Mouse (Mus musculus): ENCODE measurements around the gene Pdk2. TPM values are rescaled to one million over a fixed set of nuclear protein-coding genes. Genes with fewer than 3 reads are reported as not detected.

The Pdk2 gene
- 1.3 and 1.7 TPM in 2 replicates for total RNA-seq (2012; rRNA removed)

GRCm38 (mm10) chr11:95041139-95041609, at the start of gene Pdk2:
Gene Pdk2 (minus strand): TSS chr11:95041354.
- Histone ChIP-seq H3K4me3 (ENCODE audit: insufficient read depth in 1 of 2, low read depth in 1 of 2, low read length in 2 of 2, poor library complexity in 1 of 2, severe bottlenecking in 1 of 2) (peak within 1 kb of the TSS; percentile 78 to 90), H3K4me1 (ENCODE audit: control insufficient read depth in 2 of 2, insufficient read depth in 2 of 2, low read length in 2 of 2, poor library complexity in 1 of 2) (peaks cover 6 to 12% of the 10 kb centered on the region in 2 experiments), H3K36me3 (ENCODE audit: control insufficient read depth, insufficient read depth, low read length, poor library complexity, severe bottlenecking) (peaks cover 3% of the 10 kb centered on the region; the same call in 1 of the 2 replicates), H3K9me3 (ENCODE audit: control insufficient read depth, insufficient read depth, low read depth, low read length) (no peaks in the 10 kb centered on the region), H3K9ac (ENCODE audit: insufficient read depth, low read depth, low read length, poor library complexity, severe bottlenecking) (peak within 1 kb of the TSS; percentile 56), H3K27ac (ENCODE audit: insufficient read depth, low read depth, low read length, poor library complexity, severe bottlenecking) (no peak within 1 kb of the TSS)
- in situ Hi-C loops (cut with MboI; ENCODE audit: low sequenced_read_pairs in 2 of 2, unreplicated experiment in 2 of 2) = no loop called here
- DNase-seq (ENCODE audit: low read depth, low spot score) = peak; percentile 93
- TF ChIP-seq MAFK (IDR thresholded peaks at IDR 0.05; ENCODE audit: insufficient read depth, low read depth, low read length) (no peak), CHD2 (IDR thresholded peaks at IDR 0.05; ENCODE audit: low read depth, low read length) (peak; percentile 89), HCFC1 (IDR thresholded peaks at IDR 0.05; ENCODE audit: borderline replicate concordance, insufficient read depth, low read length) (no peak)

- H3K27ac ChIP-seq (ENCODE audit: insufficient read depth, low read depth, low read length, poor library complexity, severe bottlenecking) = no peak overlapping the region
- no peaks in the 10 kb centered on the region for H3K9me3 ChIP-seq (ENCODE audit: control insufficient read depth, insufficient read depth, low read depth, low read length)
- H3K36me3 ChIP-seq (ENCODE audit: control insufficient read depth, insufficient read depth, low read length, poor library complexity, severe bottlenecking) = no peaks in the 10 kb centered on the region
- DNase-seq (ENCODE audit: low read depth, low spot score) = no peak
- H3K9ac ChIP-seq (ENCODE audit: insufficient read depth, low read depth, low read length, poor library complexity, severe bottlenecking) = no peak overlapping the region
- H3K4me3 ChIP-seq (ENCODE audit: insufficient read depth in 1 of 2, low read depth in 1 of 2, low read length in 2 of 2, poor library complexity in 1 of 2, severe bottlenecking in 1 of 2) = peak overlapping the region in 1 of 2 experiments; percentile 10; a peak in 1 of 4 replicates
- in situ Hi-C loops (cut with MboI; ENCODE audit: low sequenced_read_pairs in 2 of 2, unreplicated experiment in 2 of 2) = no loop called here
- peaks cover 5 to 44% of the 10 kb centered on the region in 2 experiments; a peak in 3 of 4 replicates for H3K4me1 ChIP-seq (ENCODE audit: control insufficient read depth in 2 of 2, insufficient read depth in 2 of 2, low read length in 2 of 2, poor library complexity in 1 of 2)
- no peak for TF ChIP-seq MAFK (IDR thresholded peaks at IDR 0.05; ENCODE audit: insufficient read depth, low read depth, low read length)
Observed at GRCm38 (mm10) chr11:95088857-95089779, 48.0 kb upstream of the Pdk2 start.

GRCm38 (mm10) chr11:95088286-95088685, 47.1 kb upstream of the Pdk2 start:
- Histone ChIP-seq H3K27ac (ENCODE audit: insufficient read depth, low read depth, low read length, poor library complexity, severe bottlenecking) (no peak overlapping the region), H3K4me3 (ENCODE audit: insufficient read depth in 1 of 2, low read depth in 1 of 2, low read length in 2 of 2, poor library complexity in 1 of 2, severe bottlenecking in 1 of 2) (no peak overlapping the region), H3K9me3 (ENCODE audit: control insufficient read depth, insufficient read depth, low read depth, low read length) (no peaks in the 10 kb centered on the region), H3K36me3 (ENCODE audit: control insufficient read depth, insufficient read depth, low read length, poor library complexity, severe bottlenecking) (no peaks in the 10 kb centered on the region), H3K9ac (ENCODE audit: insufficient read depth, low read depth, low read length, poor library complexity, severe bottlenecking) (no peak overlapping the region), H3K4me1 (ENCODE audit: control insufficient read depth in 2 of 2, insufficient read depth in 2 of 2, low read length in 2 of 2, poor library complexity in 1 of 2) (peaks cover 5 to 45% of the 10 kb centered on the region in 2 experiments; a peak in 3 of 4 replicates)
- no peak for TF ChIP-seq ZNF384 (IDR thresholded peaks at IDR 0.05; ENCODE audit: low read depth, low read length)
- in situ Hi-C loops (cut with MboI; ENCODE audit: low sequenced_read_pairs in 2 of 2, unreplicated experiment in 2 of 2) = no loop called here
- no peak for DNase-seq (ENCODE audit: low read depth, low spot score)

- no peak for TF ChIP-seq CHD2 (IDR thresholded peaks at IDR 0.05; ENCODE audit: low read depth, low read length)
- no peak for TF ChIP-seq ZC3H11A (IDR thresholded peaks at IDR 0.05; ENCODE audit: borderline replicate concordance, low read depth, low read length)
- no peak for TF ChIP-seq MAFK (IDR thresholded peaks at IDR 0.05; ENCODE audit: insufficient read depth, low read depth, low read length)
Observed at GRCm38 (mm10) chr11:95087301-95088228, 46.4 kb upstream of the Pdk2 start.

More at GRCm38 (mm10) chr11:95087301-95088228, 46.4 kb upstream of the Pdk2 start:
- no peaks in the 10 kb centered on the region for H3K36me3 ChIP-seq (ENCODE audit: control insufficient read depth, insufficient read depth, low read length, poor library complexity, severe bottlenecking)
- in situ Hi-C loops (cut with MboI; ENCODE audit: low sequenced_read_pairs in 2 of 2, unreplicated experiment in 2 of 2) = no loop called here
- H3K9ac ChIP-seq (ENCODE audit: insufficient read depth, low read depth, low read length, poor library complexity, severe bottlenecking) = no peak overlapping the region
- H3K4me1 ChIP-seq (ENCODE audit: control insufficient read depth in 2 of 2, insufficient read depth in 2 of 2, low read length in 2 of 2, poor library complexity in 1 of 2) = peaks cover 5 to 42% of the 10 kb centered on the region in 2 experiments; a peak in 3 of 4 replicates
- H3K9me3 ChIP-seq (ENCODE audit: control insufficient read depth, insufficient read depth, low read depth, low read length) = no peaks in the 10 kb centered on the region
- H3K4me3 ChIP-seq (ENCODE audit: insufficient read depth in 1 of 2, low read depth in 1 of 2, low read length in 2 of 2, poor library complexity in 1 of 2, severe bottlenecking in 1 of 2) = no peak overlapping the region
- peak overlapping the region; percentile 62; the same call in 1 of the 2 replicates for H3K27ac ChIP-seq (ENCODE audit: insufficient read depth, low read depth, low read length, poor library complexity, severe bottlenecking)
- no peak for DNase-seq (ENCODE audit: low read depth, low spot score)
